Mouse (Mus musculus): ENCODE measurements around the gene Pnkp.

- no peak for TF ChIP-seq CTCF (IDR thresholded peaks at IDR 0.05; ENCODE audit: low read depth)
- no peak for TF ChIP-seq EP300 (IDR thresholded peaks at IDR 0.05; ENCODE audit: low read depth)
Observed at GRCm38 (mm10) chr7:44895206-44895592, 38.3 kb downstream of the Pnkp start.

Measured in heart, postnatal 0 days (tissue).